Mouse (Mus musculus): Measurements from ENCODE around the gene Rb1.

The Rb1 gene

DNA sequence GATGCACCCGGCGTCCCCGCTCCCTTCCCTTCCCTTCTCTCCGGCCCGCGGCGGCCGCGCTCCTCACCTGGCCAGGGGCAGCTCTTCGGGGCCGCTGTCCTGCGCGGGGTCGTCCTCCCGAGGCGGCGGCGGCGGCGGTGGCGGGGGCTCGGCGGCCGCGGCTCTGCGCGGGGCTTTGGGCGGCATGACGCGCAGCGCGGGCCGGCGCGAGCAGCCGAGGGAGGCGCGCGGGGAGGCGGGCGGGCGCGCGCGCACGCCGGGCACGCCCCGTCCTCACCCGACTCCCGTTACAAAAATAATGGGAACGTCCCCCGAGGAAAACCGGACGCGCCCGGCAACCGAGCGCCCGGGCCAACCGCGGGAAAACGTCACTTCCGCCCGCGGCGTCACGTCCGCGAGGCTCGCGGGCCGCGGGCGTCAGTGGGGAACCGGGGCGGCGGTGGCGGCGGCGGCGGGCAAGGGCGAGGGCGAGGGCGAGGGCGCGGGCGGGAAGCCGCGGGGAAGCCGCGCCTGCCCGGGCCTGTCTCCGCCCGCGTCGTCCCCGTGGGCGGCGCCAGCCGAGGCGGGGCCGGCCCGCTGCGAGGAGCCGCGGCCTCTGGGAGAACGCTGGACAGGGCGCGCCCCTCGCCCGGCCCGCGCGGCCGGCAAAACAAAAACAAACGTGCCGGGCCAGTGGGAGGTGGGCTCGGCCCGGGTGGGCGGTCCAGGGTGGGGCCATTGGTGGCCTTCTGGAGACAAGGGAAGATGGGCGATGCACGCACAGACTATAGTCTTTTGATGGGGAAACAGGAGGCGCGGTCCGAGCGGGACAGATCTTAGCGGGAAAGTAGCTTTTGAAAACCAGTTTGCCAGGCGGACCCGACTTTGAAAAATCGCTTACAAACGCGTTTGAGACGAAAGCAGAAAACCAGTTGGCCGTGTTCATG, at the start of gene Rb1:
TSS of gene Rb1 (minus strand) at position 367 of the 926 bp plus-strand sequence.
- peak; percentile 34 for DNase-seq (ENCODE audit: low spot score)

DNA sequence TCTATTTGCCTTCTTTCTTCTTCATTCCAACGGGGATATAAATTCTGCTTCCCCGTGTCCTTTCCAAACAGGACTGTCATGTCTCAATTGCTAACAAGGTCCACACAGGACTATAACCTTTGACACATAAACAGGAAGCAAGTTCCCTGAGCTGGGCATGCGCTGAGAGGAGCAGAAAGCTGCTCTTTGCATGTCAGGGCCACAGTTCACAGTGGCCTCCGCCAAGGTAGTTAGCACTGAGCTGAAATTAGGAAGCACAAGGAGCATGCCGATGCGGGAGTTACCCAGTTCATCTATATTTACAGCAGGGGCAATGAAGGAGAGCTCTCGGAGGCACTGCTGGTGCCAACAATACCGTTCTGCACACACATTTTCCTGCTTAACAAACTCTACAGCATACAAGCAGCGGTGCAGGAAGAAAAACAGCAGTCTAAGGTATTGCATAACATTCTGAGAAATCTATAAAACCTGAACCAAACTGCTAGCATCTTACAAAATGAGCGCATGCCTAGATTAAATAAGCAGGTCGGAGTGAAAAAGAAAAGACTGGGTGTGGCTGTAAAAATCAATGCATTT, 48.8 kb upstream of the Rb1 start:
- no peak for DNase-seq (ENCODE audit: low spot score)

DNA sequence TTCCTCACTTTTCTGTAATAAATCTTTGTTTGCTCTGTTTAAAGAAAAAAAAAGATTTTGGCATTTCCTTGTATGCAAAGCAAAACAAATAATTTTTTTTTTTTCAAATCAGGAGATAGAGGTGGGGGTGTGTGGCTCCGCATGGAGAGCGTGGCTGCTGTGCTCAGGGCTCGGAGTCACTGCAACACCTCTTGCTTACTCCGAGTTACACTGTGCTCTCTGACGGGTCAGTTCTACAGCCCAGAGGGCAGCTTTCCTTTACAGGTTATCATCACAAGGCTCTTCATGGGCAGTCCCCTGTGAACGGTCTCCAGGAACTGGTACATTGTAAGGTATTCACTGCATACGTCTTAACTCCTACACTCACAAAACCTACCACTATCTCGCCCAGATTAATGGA, 48.0 kb upstream of the Rb1 start:
- DNase-seq (ENCODE audit: low spot score): no peak

DNA sequence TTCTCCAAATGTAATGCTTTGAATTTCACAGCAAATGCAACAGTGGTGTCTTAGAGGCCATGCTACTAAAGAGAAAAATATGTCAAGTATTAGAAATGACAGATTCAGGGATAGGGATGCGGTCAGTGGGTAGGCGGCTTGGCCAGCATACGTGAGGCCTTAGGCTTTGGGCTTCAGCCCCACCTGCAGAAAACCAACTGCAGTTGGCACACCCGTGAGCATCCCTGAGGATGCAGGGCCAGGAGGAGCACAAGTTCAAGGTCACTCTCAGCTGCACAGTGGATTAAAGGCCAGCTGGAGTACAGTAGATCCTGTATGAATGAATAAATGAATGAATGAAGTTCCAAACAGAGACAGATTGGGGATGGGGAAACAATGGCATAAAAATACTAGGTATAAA, 47.4 kb upstream of the Rb1 start:
- no peak for DNase-seq (ENCODE audit: low spot score)

DNA sequence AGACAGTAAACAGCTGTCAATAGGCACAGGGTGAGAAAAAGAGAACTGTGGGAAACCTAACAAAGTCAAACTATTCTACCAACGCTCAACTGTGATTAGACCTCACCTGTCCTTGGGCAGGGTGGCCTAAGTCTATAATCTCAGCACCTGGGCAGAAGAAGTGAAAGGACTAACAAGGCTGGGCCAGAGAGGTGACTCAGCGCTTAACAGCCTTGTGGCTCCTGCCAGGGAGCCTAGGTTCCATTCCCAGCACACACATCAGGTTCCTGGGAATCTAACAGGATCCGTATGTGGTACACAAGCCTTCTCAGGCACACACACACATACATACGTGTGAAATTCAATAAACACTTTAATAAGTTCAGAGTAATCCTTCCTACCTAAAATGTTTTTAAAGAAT, 46.0 kb upstream of the Rb1 start:
- DNase-seq (ENCODE audit: low spot score): no peak

DNA sequence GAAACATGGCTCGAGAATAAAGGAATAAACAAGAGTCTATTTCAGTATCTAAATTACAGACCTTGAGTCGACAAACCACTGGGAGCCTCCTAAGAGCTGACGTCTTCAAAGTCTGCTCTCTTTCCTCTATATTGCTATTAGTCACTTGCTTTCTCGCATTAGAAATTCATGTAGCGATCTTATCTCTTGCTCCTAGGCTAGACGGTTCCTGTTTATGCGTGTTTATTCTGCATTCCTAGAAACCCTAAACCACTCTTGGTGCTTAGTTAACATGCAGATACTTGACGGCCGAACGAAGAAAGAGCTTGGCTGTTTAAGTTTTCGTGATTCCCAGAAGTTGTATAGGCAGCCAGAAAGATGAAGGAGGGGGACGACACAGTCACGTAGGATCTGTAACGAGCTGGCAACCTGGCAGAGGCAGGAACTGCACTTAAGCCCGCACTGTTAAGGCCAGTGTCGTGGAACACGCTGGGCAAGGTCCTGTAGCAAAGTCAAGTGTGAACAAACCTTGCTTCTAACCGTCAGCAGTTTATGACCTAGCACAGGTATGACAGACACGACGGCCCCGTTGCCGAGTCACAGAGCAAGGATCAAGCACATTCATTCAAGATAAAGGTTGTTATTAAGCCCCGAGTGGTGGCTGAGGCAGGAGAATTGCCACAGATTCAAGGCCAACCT, 45.2 kb upstream of the Rb1 start:
- DNase-seq (ENCODE audit: low spot score): no peak

DNA sequence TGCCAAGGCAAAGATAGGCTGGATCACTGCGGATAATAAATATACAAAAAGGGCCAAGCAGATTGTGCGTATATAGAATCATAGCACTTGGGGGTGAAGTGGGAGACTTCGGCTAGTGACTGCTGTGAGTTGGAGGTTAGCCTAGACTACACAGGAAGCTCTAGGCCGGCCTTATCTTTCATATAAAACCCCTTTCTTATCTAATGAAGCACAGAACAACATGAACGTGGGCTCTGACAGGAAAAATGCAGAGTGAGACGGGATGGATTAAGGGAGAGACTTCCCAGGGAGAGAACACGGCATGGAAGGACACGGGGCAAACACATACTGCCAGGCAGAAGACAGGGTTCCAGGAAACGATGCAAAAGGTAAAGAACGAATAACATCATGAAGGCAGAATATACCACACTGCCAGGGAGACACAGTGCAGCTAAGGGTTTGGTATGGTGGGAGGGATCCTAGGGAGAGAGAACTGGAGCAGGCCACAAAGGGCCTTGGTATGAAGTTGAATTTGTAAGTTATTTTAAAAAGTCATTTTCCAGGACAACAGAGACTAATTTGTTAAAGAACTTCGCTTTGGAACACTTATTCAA, 44.6 kb upstream of the Rb1 start:
- no peak for DNase-seq (ENCODE audit: low spot score)

DNA sequence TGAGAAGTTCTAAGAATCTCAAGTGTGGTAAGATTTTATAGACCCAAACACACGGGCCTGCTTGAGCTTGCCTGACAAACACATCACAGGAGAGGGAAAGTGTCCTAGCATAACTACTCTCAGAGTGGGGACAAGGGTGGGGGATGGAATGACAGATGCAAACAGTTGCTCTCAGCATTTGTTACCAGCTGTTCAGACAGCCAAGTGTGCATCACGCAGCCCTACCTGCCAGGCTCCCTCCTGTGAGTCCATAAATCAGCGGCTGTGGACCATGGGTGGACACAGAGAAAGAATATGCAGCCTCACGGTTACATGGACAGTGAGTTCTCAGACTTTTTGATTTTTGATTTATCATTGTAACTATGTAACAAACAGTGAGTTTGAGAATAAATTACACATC, 44.0 kb upstream of the Rb1 start:
- DNase-seq (ENCODE audit: low spot score): no peak

DNA sequence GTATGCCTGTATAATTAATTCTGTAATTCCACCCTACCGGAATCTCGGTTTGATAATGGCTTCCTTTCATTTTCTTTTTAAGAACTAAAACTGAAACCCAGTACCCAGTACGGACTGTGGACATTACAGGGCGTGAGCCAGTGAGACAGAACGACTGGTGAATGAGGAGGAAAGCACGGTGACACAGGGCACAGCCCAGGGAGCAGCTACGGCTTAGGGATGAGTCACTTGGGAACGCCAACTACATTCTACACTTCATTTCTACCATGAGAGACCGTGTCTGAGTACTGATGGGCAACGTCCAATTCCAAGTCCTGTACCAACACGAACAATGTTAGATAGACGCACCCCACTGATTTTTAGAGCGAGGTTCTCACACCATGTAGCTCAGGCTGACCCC, 43.3 kb upstream of the Rb1 start:
- no peak for DNase-seq (ENCODE audit: low spot score)

DNA sequence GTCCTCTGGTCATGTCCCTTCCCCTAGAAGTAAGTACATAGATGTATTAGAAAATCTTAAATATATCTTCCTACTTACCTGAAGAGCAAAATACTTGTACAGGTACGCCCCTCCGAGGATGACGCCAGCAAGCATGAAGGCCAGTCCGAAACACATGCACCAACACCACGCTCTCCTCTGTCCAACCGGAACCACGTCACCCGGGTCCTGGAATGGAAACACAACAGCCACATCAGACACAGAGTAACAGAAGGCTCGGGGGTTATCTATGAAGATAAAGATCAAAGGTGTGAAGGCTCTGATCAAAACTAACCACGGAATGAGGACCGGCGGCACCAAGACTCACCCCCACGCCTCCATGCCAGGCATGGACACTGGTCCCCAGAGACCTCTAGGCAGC, 42.6 kb upstream of the Rb1 start:
- DNase-seq (ENCODE audit: low spot score): no peak

DNA sequence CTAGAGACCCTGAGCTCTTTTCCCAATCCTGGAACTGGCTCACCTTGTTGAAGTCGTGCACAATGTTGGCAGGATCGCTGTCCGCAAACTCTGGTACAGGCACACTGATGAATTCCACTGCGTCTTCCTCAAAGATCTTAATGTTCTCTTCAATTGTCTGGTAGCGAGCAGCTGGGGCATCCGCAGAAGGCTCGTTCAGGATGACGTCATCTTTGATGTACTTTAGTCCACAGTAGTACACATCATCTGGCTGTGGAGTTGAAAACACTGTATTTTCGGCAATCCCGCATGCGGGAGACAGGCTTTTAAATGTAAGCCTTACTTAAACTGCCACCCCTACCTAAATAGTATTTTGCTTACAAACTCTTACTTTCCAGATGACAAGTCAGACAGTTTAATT, 40.7 kb upstream of the Rb1 start:
- no peak for DNase-seq (ENCODE audit: low spot score)

DNA sequence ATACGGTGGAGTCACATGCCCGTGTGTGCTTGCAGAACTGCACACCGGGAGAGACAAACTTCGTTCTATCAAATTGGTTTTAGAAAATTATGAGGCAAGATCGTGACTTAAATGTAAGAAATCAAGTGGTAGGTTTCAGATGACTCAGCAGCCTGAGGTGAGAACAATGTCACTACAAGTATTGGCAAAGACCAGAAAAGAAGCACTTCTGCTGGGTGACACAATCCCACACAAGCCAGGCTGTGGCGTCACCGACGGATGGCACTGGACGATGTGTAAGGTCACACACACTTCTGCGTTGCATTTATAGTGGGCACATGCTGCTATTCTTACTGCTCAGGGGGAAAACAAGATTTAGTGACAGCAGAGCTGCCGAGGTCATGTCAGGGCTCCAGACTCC, 38.2 kb upstream of the Rb1 start:
- DNase-seq (ENCODE audit: low spot score): no peak

DNA sequence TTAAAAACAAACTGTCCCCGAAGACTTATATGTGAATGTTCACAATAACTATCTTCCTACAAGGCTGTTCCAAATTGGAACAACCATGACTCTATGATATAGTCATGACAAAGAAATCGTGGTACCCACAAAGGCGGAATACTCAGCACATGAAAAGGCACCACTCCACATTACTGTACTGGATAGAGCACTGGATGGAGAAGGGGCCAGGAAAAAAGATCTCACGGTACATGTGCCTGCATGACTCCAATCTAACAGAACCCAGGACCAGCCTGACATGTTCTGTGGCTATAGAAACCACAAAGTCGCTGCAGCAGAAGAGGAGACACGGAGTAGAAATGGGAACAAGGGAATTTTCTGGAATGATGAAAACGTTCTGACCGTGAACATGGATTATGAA, 29.1 kb upstream of the Rb1 start:
- DNase-seq (ENCODE audit: low spot score): no peak

DNA sequence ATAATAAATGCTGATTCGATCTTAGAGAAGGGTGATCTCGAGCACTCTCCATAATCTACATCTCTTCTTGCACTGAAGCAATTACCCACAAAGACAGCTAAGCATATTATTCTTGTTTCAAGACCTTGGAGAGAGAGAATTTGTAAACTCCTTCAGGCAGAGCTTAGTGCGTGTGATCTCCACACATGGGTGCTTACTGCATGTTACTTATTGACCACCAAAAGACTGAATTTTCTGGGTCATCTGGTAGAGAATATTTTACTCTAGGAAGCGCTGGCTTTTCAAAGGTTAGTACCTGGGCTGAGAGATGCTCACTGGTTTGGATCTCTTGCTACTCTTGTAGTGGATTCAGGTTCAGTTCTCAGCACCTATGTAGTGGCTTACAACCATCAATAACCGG, 25.5 kb upstream of the Rb1 start:
- no peak for DNase-seq (ENCODE audit: low spot score)

DNA sequence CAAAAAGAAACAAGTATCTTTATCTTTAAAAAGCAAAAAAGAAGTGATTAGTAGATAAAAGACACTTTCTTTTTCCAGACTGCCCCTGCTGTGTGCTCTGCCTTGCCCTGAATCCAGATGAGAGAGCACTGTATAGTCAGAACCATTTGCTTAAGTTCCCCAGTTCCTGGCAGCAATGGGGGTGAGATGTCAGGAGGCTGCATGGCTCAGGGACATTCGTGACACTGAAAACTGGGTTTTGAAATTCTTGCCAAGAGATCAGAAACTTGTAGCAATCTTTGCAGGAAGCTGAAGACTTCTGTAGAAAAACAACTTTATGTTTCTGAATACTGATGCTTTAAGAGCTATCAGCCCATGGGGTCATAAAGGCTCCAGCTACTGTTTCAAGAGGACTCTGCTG, 24.4 kb upstream of the Rb1 start:
- no peak for DNase-seq (ENCODE audit: low spot score)

DNA sequence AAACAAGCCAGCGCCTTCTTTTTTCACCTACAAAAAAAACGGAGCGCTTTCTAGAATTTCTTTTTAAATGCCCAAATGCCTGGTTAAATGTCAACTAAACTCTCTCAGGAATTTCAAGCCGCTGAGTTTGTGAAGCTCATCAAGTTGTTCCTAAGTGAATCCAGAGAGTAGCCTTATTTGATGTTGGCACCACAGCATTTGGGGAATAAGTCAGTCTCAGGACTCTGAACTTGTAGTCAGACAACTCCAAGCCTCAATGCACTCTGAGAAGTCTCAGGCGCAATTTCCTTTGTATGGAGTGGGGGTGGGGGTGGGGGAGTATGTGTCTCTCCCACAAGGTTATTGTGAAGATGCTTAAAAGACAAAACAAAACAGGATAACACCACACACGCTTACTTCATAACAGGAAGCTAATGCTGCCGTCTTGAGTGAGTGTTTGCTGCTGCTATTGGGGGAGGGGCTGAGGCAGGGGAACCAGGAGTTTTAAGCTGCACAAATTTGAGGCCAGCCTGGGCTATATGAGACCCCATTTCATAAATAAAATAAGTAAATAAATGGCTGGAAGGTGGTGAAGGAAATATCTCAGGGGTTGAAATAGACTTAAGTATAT, 23.5 kb upstream of the Rb1 start:
- no peak for DNase-seq (ENCODE audit: low spot score)

DNA sequence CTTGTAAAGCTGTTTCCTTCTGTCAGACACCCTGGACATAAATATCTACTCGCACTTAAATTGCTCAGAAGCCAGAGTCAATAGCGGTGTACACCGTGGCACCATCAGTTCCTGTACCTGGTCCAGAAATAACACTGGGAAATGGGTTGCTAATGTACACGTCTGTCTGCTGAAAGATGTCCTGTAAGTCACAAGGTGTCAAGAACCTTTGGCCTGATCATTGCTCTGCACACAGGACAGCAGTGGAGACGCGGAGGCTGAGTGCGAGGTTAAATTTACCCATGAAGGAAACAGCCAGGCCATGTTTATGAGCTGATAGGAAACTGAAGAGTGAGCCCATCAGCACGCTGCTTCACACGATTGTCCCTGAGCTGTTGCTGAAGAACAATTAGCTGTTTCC, 21.7 kb upstream of the Rb1 start:
- DNase-seq (ENCODE audit: low spot score): no peak

DNA sequence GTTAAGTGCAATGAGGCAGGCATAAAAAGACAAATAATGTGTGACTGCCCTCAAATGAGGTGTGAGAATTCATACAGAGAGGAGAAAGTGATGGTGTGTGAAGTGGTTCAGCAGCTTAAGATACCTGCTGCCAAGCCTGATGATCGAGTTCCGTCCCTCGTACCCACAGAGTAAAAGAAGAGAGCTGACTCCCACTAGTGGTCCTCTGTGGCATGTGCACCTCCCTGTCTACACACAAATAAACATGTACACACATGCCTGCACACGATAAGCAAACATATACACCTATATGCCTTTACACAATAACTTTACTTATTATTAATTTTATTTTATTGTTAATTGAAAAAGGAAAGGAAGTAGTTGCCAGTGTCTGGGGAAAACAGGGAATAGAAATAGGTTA, 20.0 kb upstream of the Rb1 start:
- DNase-seq (ENCODE audit: low spot score): no peak

DNA sequence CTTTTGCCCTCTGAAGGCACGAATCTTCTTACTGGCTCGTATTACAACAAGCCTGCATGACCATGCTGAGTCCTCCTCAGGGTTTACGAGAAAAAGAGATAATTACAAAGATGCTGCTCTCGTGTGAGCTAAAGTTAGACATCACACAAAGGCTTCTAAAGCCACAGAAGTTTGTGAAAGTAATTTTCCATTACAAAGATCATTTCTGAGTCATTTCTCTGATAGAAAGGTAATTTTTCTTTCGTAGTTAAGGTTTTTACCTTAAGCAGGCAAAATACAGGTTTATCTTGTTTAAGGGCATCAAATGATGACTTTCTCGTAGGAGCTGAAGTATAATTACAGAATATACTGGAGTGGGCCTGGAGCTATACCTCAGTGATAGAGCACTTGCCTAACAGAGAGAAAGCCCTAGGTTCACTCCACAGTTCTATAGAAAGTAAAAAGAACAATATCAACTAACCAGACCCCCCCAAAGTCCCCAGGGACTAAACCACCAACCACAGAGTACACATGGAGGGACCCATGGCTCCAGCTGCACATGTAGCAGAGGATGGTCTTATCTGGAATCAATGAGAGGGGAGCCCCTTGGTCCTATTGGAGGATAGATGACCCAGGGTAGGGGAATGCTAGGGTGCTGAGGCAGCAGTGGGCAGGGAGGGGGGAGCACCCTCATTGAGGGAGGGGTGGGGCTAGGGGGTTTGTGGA, 14.6 kb upstream of the Rb1 start:
- DNase-seq (ENCODE audit: low spot score): no peak

DNA sequence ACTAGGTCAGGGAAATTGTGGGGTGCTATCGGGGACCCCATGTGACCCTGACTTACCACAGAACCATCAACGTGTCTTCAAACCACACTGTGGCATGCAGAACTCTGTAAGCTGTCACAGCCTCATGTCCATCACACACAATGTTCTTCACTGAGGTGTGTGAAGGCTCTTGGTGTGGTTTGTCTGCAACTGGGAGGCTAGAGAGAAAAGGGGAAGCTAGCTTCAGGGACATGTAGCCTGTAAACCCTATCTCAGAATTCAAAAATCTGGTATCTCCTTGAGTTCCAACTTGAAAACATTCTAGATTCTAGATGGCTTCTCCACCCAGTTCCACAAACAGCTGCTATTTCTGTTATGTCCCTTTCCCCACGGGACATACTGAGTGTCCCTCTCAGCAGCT, 14.0 kb upstream of the Rb1 start:
- DNase-seq (ENCODE audit: low spot score): no peak

DNA sequence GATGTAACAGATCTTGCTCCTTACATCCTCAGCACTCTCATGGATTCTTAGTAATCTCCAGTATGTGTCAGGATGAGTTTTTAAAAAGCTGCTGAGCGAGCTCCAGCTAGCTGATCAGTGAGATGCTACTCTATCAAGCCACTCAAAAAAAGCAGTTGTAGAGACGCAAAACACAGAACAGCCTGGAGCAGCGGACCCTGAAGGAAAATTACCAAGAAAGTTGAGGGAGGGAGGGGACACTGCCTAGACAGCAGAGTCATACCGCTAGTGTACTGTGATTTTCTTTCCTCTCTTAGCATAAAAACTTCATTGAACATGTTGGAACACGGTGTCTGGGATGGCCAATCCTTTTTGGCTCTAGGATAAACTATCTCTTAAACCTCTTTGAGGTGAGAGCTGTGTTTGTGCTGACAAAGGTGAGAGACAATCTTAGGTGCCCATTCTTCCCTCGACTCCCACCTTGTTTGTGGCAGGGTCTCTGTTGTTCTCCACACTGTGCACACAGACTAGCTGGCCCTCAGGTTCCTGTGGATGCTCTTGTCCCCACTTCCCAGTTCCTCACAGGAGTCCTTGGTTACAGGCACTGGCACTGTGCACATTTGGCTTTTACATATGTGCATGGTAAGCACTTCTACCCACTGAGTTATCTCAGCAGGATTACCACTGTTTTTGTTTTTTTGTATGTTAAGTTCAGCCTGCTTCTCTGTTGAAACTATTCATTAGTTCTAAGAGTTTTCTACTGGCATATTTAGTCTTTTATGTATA, 10.9 kb upstream of the Rb1 start:
- DNase-seq (ENCODE audit: low spot score): no peak

All from urinary bladder, postnatal 10 days (tissue).